In genomic region chr16:26314815-26315214, GRCm38 (mm10) we compare ENCODE assay signal across 13 mouse cellular contexts. TPM values are rescaled to one million over a fixed set of nuclear protein-coding genes. Genes with fewer than 3 reads are reported as not detected.
A peak's percentile ranks its signal among the peaks of the same experiment; 100 is the strongest.
DNase-seq lines count a peak whose midpoint lies in the region; ATAC-seq lines count a peak whose summit lies in the region.
"Had no signal": no experiment of that assay in that cellular context is flagged by ENCODE, and none has a peak within 500 bp of the region (broad histone marks: within the 10 kb centered on the region; RNA-seq: fewer than 3 reads in every experiment).

No protein-coding gene starts in this region.

- 64% methylated on average over 13 of the region's 13 CpGs for WGBS in forebrain, embryonic 14.5 days
- 82% methylated on average over 13 of the region's 13 CpGs for WGBS in forebrain, embryonic 12.5 days
- WGBS in midbrain, embryonic 14.5 days = 82% methylated on average over 13 of the region's 13 CpGs
- WGBS in midbrain, embryonic 11.5 days = 82% methylated on average over 13 of the region's 13 CpGs

- H3K9ac ChIP-seq in forebrain, embryonic 14.5 days (ENCODE audit: low read length) = no peak overlapping the region
- no peak overlapping the region for H3K9ac ChIP-seq in forebrain, embryonic 12.5 days
- H3K9ac ChIP-seq in midbrain, embryonic 14.5 days (replicated peaks; ENCODE audit: low read length) = no peak overlapping the region
- H3K9ac ChIP-seq in midbrain, embryonic 11.5 days (ENCODE audit: low read length) = no peak overlapping the region
- H3K9ac ChIP-seq: lung, embryonic 15.5 days; stomach, embryonic 15.5 days had no signal

- H3K27me3 ChIP-seq in forebrain, embryonic 14.5 days (replicated peaks; ENCODE audit: control insufficient read depth, insufficient read depth, low read length) = no peaks in the 10 kb centered on the region
- no peaks in the 10 kb centered on the region for H3K27me3 ChIP-seq in forebrain, embryonic 12.5 days
- H3K27me3 ChIP-seq in midbrain, embryonic 14.5 days (ENCODE audit: control insufficient read depth, insufficient read depth, low read length) = no peaks in the 10 kb centered on the region
- H3K27me3 ChIP-seq in midbrain, embryonic 11.5 days (ENCODE audit: control insufficient read depth, insufficient read depth, low read length) = no peaks in the 10 kb centered on the region
- H3K27me3 ChIP-seq: CH12.LX; lung, embryonic 15.5 days; stomach, embryonic 15.5 days had no signal

- no peak overlapping the region for H3K4me3 ChIP-seq in forebrain, embryonic 14.5 days (ENCODE audit: low read depth, low read length)
- H3K4me3 ChIP-seq in forebrain, embryonic 12.5 days (replicated peaks) = no peak overlapping the region
- no peak overlapping the region for H3K4me3 ChIP-seq in midbrain, embryonic 14.5 days (replicated peaks; ENCODE audit: low read depth, low read length)
- H3K4me3 ChIP-seq in midbrain, embryonic 11.5 days (ENCODE audit: low read depth, low read length) = no peak overlapping the region
- H3K4me3 ChIP-seq: lung, embryonic 15.5 days; stomach, embryonic 15.5 days had no signal

- peak; percentile 70; the same call in 1 of the 2 replicates for ATAC-seq in forebrain, embryonic 14.5 days
- no peak for ATAC-seq in forebrain, embryonic 12.5 days (ENCODE audit: low FRiP score)
- no peak for ATAC-seq in midbrain, embryonic 14.5 days (ENCODE audit: low FRiP score, low TSS enrichment)
- ATAC-seq in midbrain, embryonic 11.5 days (ENCODE audit: low FRiP score) = no peak

- H3K9me3 ChIP-seq in forebrain, embryonic 14.5 days (replicated peaks; ENCODE audit: control insufficient read depth, low read length) = no peaks in the 10 kb centered on the region
- H3K9me3 ChIP-seq in forebrain, embryonic 12.5 days = no peaks in the 10 kb centered on the region
- no peaks in the 10 kb centered on the region for H3K9me3 ChIP-seq in midbrain, embryonic 14.5 days (ENCODE audit: control insufficient read depth, low read length)
- H3K9me3 ChIP-seq in midbrain, embryonic 11.5 days (ENCODE audit: control insufficient read depth, low read length) = no peaks in the 10 kb centered on the region
- H3K9me3 ChIP-seq: lung, embryonic 15.5 days; stomach, embryonic 15.5 days had no signal

- H3K4me1 ChIP-seq in forebrain, embryonic 14.5 days (ENCODE audit: control insufficient read depth, insufficient read depth, low read length) = no peaks in the 10 kb centered on the region
- no peaks in the 10 kb centered on the region for H3K4me1 ChIP-seq in forebrain, embryonic 12.5 days
- no peaks in the 10 kb centered on the region for H3K4me1 ChIP-seq in midbrain, embryonic 14.5 days (ENCODE audit: control insufficient read depth, insufficient read depth, low read length)
- H3K4me1 ChIP-seq in midbrain, embryonic 11.5 days (ENCODE audit: control insufficient read depth, insufficient read depth, low read length) = no peaks in the 10 kb centered on the region
- H3K4me1 ChIP-seq: lung, embryonic 15.5 days; stomach, embryonic 15.5 days had no signal

- no peaks in the 10 kb centered on the region for H3K36me3 ChIP-seq in forebrain, embryonic 14.5 days (ENCODE audit: control insufficient read depth, insufficient read depth, low read length)
- H3K36me3 ChIP-seq in forebrain, embryonic 12.5 days (replicated peaks) = no peaks in the 10 kb centered on the region
- no peaks in the 10 kb centered on the region for H3K36me3 ChIP-seq in midbrain, embryonic 14.5 days (ENCODE audit: control insufficient read depth, insufficient read depth, low read length)
- H3K36me3 ChIP-seq in midbrain, embryonic 11.5 days (ENCODE audit: control insufficient read depth, insufficient read depth, low read length) = no peaks in the 10 kb centered on the region
- H3K36me3 ChIP-seq: lung, embryonic 15.5 days; stomach, embryonic 15.5 days had no signal

- no peak overlapping the region for H3K27ac ChIP-seq in forebrain, embryonic 14.5 days (ENCODE audit: low read depth, low read length)
- no peak overlapping the region for H3K27ac ChIP-seq in forebrain, embryonic 12.5 days
- H3K27ac ChIP-seq in midbrain, embryonic 14.5 days (replicated peaks; ENCODE audit: low read depth, low read length) = no peak overlapping the region
- no peak overlapping the region for H3K27ac ChIP-seq in midbrain, embryonic 11.5 days (ENCODE audit: low read depth, low read length)
- H3K27ac ChIP-seq: lung, embryonic 15.5 days; stomach, embryonic 15.5 days had no signal

- peak; percentile 68 for DNase-seq in forebrain, embryonic 14.5 days (ENCODE audit: low spot score)
- DNase-seq in midbrain, embryonic 14.5 days = peak; percentile 25
- DNase-seq in midbrain, embryonic 11.5 days (ENCODE audit: low spot score, missing footprints) = no peak
- DNase-seq in layer of hippocampus, postnatal 36 days = peak; percentile 8 to 19
- peak; percentile 29 for DNase-seq in yolk sac, embryonic 10.5 days (ENCODE audit: low spot score)
- no peak for DNase-seq in cerebellum, adult 8-10 months
- no peak for DNase-seq in urinary bladder, postnatal 36 days (ENCODE audit: low spot score in 2 of 2)
- DNase-seq: cerebellum, adult 18-20 months had no signal

- H3K4me2 ChIP-seq in forebrain, embryonic 14.5 days (ENCODE audit: low read length) = no peak overlapping the region
- no peak overlapping the region for H3K4me2 ChIP-seq in forebrain, embryonic 12.5 days
- no peak overlapping the region for H3K4me2 ChIP-seq in midbrain, embryonic 14.5 days (ENCODE audit: low read length)
- H3K4me2 ChIP-seq in midbrain, embryonic 11.5 days = no peak overlapping the region
- H3K4me2 ChIP-seq: stomach, embryonic 15.5 days had no signal

RNA-seq across cellular contexts. Expression of gene Cldn1, which starts 56.8 kb away (rescaled TPM):
- polyA plus RNA-seq in forebrain, embryonic 14.5 days (2014; fragmentation: Nextera tagmentation; extraction: Ambion mirVana) = 4.1 and 5.3 TPM in 2 replicates
- 1.4 and 2.9 TPM in 2 replicates for polyA plus RNA-seq in forebrain, embryonic 12.5 days (2016; fragmentation: Nextera tagmentation; extraction: Ambion mirVana)
- polyA plus RNA-seq in midbrain, embryonic 14.5 days (2014; fragmentation: Nextera tagmentation; extraction: Ambion mirVana) = 2.5 and 3.6 TPM in 2 replicates
- 3.3 and 4.1 TPM in 2 replicates for polyA plus RNA-seq in midbrain, embryonic 11.5 days (2014; fragmentation: Nextera tagmentation; extraction: Ambion mirVana)
- total RNA-seq in layer of hippocampus, postnatal 36 days (2021) = 1 to 10 TPM in 1 of 2 experiments, under 1 TPM in 1; 0.85 to 1.4 TPM
- total RNA-seq: CH12.LX; monocyte, adult 5-6 weeks had no signal

Comparison
In these comparisons a context has a peak if more than half of its experiments do, and no peak if none do; other contexts are left out.
1. DNase-seq: peak in forebrain, embryonic 14.5 days (single experiment), midbrain, embryonic 14.5 days (single experiment), layer of hippocampus, postnatal 36 days (2 of 2) and yolk sac, embryonic 10.5 days (single experiment); none in midbrain, embryonic 11.5 days (single experiment), cerebellum, adult 8-10 months (single experiment) and urinary bladder, postnatal 36 days (0 of 2).